Mouse (Mus musculus) small intestine, adult 2 months (tissue): ENCODE data around the gene Mettl23. TPM values are rescaled to one million over a fixed set of nuclear protein-coding genes. Genes with fewer than 3 reads are reported as not detected.
"Not testable (repeated sequence)": the region's sequence is repeated elsewhere in the genome, so short reads cannot be mapped to it uniquely, and the experiment has no call there.

Experiments used
- H3K27ac ChIP-seq: fragments of 200-500 bp; 2 replicates; pipeline ENCODE4 v1.5.1; 2012; ENCODE audit warnings: low read depth, low read length, control low read depth, inconsistent platforms; ENCODE audit not compliant: insufficient read depth
- H3K27me3 ChIP-seq: fragments of 200-500 bp; 2 replicates; pipeline ENCODE4 v1.6.1; 2012; ENCODE audit warnings: mild to moderate bottlenecking, moderate library complexity, low read length, inconsistent platforms; ENCODE audit not compliant: control insufficient read depth, insufficient read depth
- H3K36me3 ChIP-seq: fragments of 200-500 bp; 2 replicates; pipeline ENCODE4 v1.6.1; 2012; ENCODE audit warnings: mild to moderate bottlenecking, low read length, control low read depth, inconsistent platforms; ENCODE audit not compliant: control insufficient read depth, insufficient read depth
- H3K4me1 ChIP-seq: fragments of 200-500 bp; 2 replicates; pipeline ENCODE4 v1.6.1; 2012; ENCODE audit warnings: low read length, inconsistent platforms, mixed read lengths; ENCODE audit not compliant: control insufficient read depth, insufficient read depth, insufficient read length
- H3K4me3 ChIP-seq: fragments of 200-500 bp; 2 replicates; pipeline ENCODE4 v1.5.1; 2012; ENCODE audit warnings: low read depth, mild to moderate bottlenecking, control low read depth, inconsistent platforms, low read length, moderate library complexity
- CTCF ChIP-seq: fragments of 200-500 bp; IDR thresholded peaks from 2 replicates; pipeline ENCODE4 v1.5.1; 2012; ENCODE audit warnings: low read depth, mild to moderate bottlenecking, control low read depth, inconsistent platforms, low read length, moderate library complexity, mixed read lengths; ENCODE audit not compliant: insufficient replicate concordance, insufficient read length; ENCODE audit errors: extremely low read depth
- POLR2A ChIP-seq: fragments of 200-500 bp; IDR thresholded peaks from 2 replicates; pipeline ENCODE4 v1.6.1; 2012; ENCODE audit warnings: low read depth, mild to moderate bottlenecking, control low read depth, inconsistent platforms, low read length, moderate library complexity
- WGBS: fragments of 180-500 bp; shearing (Covaris S2); methylation state at CpG from one replicate; pipeline ENCODE4 v1.1.7; 2018; 5-methylcytosine and 5-hydroxymethylcytosine counted together
- polyA plus RNA-seq: library from polyadenylated mRNA; depleted of rRNA; stranded (reverse); fragments of >200 nt; gene quantifications from 2 replicates; pipeline ENCODE4 v1.2.3, GENCODE M21; 2012

Mettl23 gene
- polyA plus RNA-seq, 1 experiment = 10.3 TPM

- H3K36me3 ChIP-seq = no peaks in the 10 kb centered on the region
- WGBS = 72% methylated on average over 5 of the region's 5 CpGs
- TF ChIP-seq CTCF (no peak), POLR2A (no peak)
- H3K4me1 ChIP-seq = peaks cover 14% of the 10 kb centered on the region; the same call in 1 of the 2 replicates
- H3K27me3 ChIP-seq = no peaks in the 10 kb centered on the region
- no peak overlapping the region for H3K4me3 ChIP-seq
- H3K27ac ChIP-seq = no peak overlapping the region
Observed at GRCm38 (mm10) chr11:116819932-116820593, 23.0 kb upstream of the Mettl23 start.

- Histone ChIP-seq H3K27me3 (no peaks in the 10 kb centered on the region), H3K4me3 (no peak overlapping the region), H3K4me1 (peaks cover 14% of the 10 kb centered on the region; the same call in 1 of the 2 replicates), H3K36me3 (no peaks in the 10 kb centered on the region), H3K27ac (peak overlapping the region; percentile 48; the same call in 1 of the 2 replicates)
- TF ChIP-seq POLR2A (no peak), CTCF (no peak)
- 71% methylated on average over 13 of the region's 13 CpGs for WGBS
Observed at GRCm38 (mm10) chr11:116821057-116821940, 21.8 kb upstream of the Mettl23 start.

GRCm38 (mm10) chr11:116822215-116822614, 20.9 kb upstream of the Mettl23 start:
- WGBS = 58% methylated on average over 10 of the region's 10 CpGs
- Histone ChIP-seq H3K36me3 (no peaks in the 10 kb centered on the region), H3K4me1 (peaks cover 19% of the 10 kb centered on the region; the same call in 1 of the 2 replicates), H3K27ac (no peak overlapping the region; the same call in 1 of the 2 replicates), H3K4me3 (no peak overlapping the region), H3K27me3 (no peaks in the 10 kb centered on the region)
- TF ChIP-seq POLR2A (no peak), CTCF (no peak)

GRCm38 (mm10) chr11:116822626-116823025, 20.5 kb upstream of the Mettl23 start:
- TF ChIP-seq POLR2A (no peak), CTCF (no peak)
- 88% methylated on average over 10 of the region's 10 CpGs for WGBS
- Histone ChIP-seq H3K4me3 (no peak overlapping the region), H3K4me1 (peaks cover 19% of the 10 kb centered on the region; the same call in 1 of the 2 replicates), H3K27ac (no peak overlapping the region), H3K27me3 (no peaks in the 10 kb centered on the region), H3K36me3 (no peaks in the 10 kb centered on the region)

- 96% methylated on average over 2 of the region's 2 CpGs for WGBS
- no peak for TF ChIP-seq CTCF
- H3K4me1 ChIP-seq = peaks cover 20% of the 10 kb centered on the region; the same call in 1 of the 2 replicates
Observed at GRCm38 (mm10) chr11:116823255-116823654, 19.8 kb upstream of the Mettl23 start.

DNA sequence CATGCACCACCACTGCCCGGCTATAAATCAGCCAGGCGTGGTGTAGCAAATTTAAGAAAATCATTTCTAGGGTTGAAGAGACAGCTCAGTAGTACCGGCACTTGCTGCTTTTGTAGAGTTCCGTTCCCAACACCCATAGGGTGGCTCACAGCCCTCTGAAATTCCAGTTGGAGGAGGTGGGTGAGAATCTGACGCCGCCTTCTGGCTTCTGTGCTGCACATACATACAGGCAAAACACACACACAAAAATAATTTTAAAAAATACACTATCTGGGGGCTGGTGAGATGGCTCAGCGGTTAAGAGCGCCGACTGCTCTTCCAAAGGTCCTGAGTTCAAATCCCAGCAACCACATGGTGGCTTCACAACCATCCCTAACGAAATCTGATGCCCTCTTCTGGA, 19.2 kb upstream of the Mettl23 start:
- H3K4me3 ChIP-seq, H3K36me3 ChIP-seq, H3K27me3 ChIP-seq, H3K27ac ChIP-seq: not testable (repeated sequence)
- WGBS = 97% methylated on average over 10 of the region's 10 CpGs
- H3K4me1 ChIP-seq = peaks cover 17% of the 10 kb centered on the region; the same call in 1 of the 2 replicates

More at GRCm38 (mm10) chr11:116823255-116823654, 19.8 kb upstream of the Mettl23 start:
- Histone ChIP-seq H3K4me3 (no peak overlapping the region), H3K36me3 (no peaks in the 10 kb centered on the region), H3K27me3 (no peaks in the 10 kb centered on the region), H3K27ac (no peak overlapping the region)

GRCm38 (mm10) chr11:116825230-116825629, 17.8 kb upstream of the Mettl23 start:
- H3K27ac ChIP-seq = no peak overlapping the region

More at GRCm38 (mm10) chr11:116825230-116825629, 17.8 kb upstream of the Mettl23 start:
- TF ChIP-seq POLR2A = no peak
- no peak for TF ChIP-seq CTCF
- Histone ChIP-seq H3K4me3 (no peak overlapping the region), H3K4me1 (peaks cover 14% of the 10 kb centered on the region; the same call in 1 of the 2 replicates), H3K36me3 (no peaks in the 10 kb centered on the region), H3K27me3 (no peaks in the 10 kb centered on the region)
- WGBS = 84% methylated on average over 5 of the region's 5 CpGs
